Mouse (Mus musculus): ENCODE measurements around the gene Pdp2. TPM values are rescaled to one million over a fixed set of nuclear protein-coding genes. Genes with fewer than 3 reads are reported as not detected.
A peak's percentile ranks its signal among the peaks of the same experiment; 100 is the strongest.

Gene Pdp2
- polyA plus RNA-seq, 1 experiment from 2014 or later: 21.0 TPM

DNA sequence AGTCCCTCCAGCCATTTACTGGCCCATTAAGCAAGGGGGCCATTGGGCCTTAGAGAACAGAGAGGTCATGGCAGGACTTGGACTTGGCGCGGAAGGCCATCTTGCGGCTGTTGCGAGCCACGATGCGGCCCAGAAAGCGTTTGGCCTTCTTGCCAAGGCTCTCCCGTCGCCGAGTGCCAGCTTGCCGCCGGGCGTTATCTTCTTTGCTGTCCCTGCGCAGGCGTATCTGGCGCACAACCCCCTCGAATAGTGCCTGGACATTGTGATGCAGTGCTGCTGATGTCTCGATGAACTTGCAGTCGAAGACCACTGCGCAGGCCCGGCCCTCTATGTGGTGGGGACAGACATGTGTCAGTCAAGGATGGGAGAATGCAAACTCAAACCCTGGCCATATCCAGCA lies 37.2 kb downstream of the Pdp2 start:
- H3K36me3 ChIP-seq (ENCODE audit: control insufficient read depth, insufficient read depth, low read length): no peaks in the 10 kb centered on the region
- no peak overlapping the region for H3K4me3 ChIP-seq (ENCODE audit: low read depth, low read length)
- H3K27ac ChIP-seq (ENCODE audit: low read depth, low read length): no peak overlapping the region
- H3K4me2 ChIP-seq (ENCODE audit: low read depth, low read length): no peak overlapping the region
- peaks cover 5% of the 10 kb centered on the region; the same call in 1 of the 2 replicates for H3K4me1 ChIP-seq (ENCODE audit: control insufficient read depth, insufficient read depth, low read length)
- whole genome bisulfite sequencing: 96% methylated on average over 21 of the region's 21 CpGs
- H3K9me3 ChIP-seq (ENCODE audit: control insufficient read depth, low read length): no peaks in the 10 kb centered on the region
- no peak for ATAC-seq (ENCODE audit: low read depth)
- no peak overlapping the region for H3K9ac ChIP-seq (replicated peaks; ENCODE audit: low read depth, low read length)
- peaks cover 2% of the 10 kb centered on the region; the same call in 1 of the 2 replicates for H3K27me3 ChIP-seq (ENCODE audit: control insufficient read depth, insufficient read depth, low read length)

DNA sequence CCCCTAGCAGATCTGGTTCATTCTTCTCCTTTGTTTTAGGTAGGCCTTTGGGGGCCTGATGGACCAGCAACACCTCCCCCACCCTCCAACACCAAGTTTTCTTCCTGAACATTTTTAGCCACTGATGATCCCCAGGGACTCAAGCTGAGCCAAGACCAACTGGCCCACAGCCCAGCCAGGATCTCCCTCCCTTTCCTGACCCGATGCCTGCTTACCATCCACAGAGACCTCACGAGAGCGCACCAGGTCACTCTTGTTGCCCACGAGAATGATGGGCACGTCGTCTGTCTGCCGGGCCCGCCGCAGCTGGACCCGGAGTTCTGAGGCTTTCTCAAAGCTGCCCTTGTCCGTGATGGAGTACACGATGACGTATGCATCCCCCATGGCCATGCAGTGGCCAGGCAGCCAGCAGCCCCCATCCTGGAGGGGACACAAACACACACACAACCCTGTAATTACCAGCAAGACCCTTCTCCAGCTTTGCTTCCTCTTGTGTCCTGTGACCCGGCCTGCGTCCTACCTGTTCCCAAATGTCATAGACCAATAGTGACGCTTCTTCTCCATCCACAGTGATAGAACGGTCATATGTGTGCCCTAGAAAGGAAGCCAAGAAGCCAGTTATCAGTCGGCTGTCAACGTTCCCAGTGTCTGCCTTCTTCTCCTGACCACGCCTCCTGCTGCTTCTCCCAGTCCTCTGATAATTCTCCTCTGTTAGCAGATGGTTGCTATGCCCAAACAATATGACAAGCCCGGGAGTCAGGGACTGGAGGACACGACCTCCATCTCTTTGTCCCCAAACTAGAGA lies 38.3 kb downstream of the Pdp2 start:
- Histone ChIP-seq H3K4me1 (ENCODE audit: control insufficient read depth, insufficient read depth, low read length) (peaks cover 5% of the 10 kb centered on the region; the same call in 1 of the 2 replicates), H3K4me2 (ENCODE audit: low read depth, low read length) (no peak overlapping the region), H3K27ac (ENCODE audit: low read depth, low read length) (no peak overlapping the region), H3K9me3 (ENCODE audit: control insufficient read depth, low read length) (no peaks in the 10 kb centered on the region), H3K27me3 (ENCODE audit: control insufficient read depth, insufficient read depth, low read length) (peaks cover 2% of the 10 kb centered on the region; the same call in 1 of the 2 replicates), H3K36me3 (ENCODE audit: control insufficient read depth, insufficient read depth, low read length) (no peaks in the 10 kb centered on the region), H3K9ac (replicated peaks; ENCODE audit: low read depth, low read length) (no peak overlapping the region), H3K4me3 (ENCODE audit: low read depth, low read length) (no peak overlapping the region)
- no peak for ATAC-seq (ENCODE audit: low read depth)
- 79% methylated on average over 22 of the region's 22 CpGs for WGBS

DNA sequence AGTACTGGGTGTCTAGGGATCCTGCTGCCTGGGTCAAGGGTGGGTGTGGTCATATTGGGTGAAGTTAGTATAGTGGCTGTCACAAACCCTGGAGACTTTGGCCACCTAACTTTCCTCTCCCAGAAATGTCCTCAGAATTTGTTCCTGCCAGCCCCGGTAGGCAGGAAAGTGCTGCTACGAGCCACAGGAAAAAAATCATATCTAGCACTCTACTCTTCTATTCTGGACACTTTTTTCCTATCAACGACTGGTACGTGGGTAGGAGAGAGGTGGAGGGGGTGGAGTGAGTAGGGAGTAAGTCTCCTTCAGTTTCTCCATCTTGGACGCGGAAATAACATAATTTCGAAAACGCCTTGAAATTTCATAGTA lies 38.8 kb downstream of the Pdp2 start:
- peaks cover 5% of the 10 kb centered on the region; the same call in 1 of the 2 replicates for H3K4me1 ChIP-seq (ENCODE audit: control insufficient read depth, insufficient read depth, low read length)

DNA sequence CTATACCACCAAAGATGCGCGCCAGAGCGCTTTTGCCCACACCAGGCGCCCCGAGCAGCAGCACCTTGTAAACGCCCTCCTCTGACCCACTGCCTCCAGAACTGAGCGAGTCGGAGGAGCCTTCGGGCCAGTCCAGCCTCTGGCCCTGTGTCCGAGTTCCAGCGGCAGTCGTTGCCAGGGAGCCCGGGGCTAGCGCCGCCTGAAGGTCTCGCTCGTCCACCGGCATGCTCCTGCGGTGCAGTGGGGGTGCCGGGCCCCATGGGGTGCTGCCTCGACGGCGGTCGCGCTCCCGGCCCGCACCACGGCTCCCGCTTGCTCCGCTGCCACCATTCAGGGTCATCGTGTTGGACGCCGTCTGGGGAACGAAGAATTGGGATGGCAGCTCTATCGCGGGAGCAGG lies 39.3 kb downstream of the Pdp2 start:
- H3K36me3 ChIP-seq (ENCODE audit: control insufficient read depth, insufficient read depth, low read length): peaks cover 6% of the 10 kb centered on the region; the same call in 1 of the 2 replicates
- H3K27ac ChIP-seq (ENCODE audit: low read depth, low read length): no peak overlapping the region
- WGBS: under 1% methylated on average over 36 of the region's 36 CpGs
- H3K9ac ChIP-seq (replicated peaks; ENCODE audit: low read depth, low read length): no peak overlapping the region; the same call in 1 of the 2 replicates
- H3K4me1 ChIP-seq (ENCODE audit: control insufficient read depth, insufficient read depth, low read length): peaks cover 5% of the 10 kb centered on the region; the same call in 1 of the 2 replicates
- H3K4me2 ChIP-seq (ENCODE audit: low read depth, low read length): peak overlapping the region; percentile 51
- H3K4me3 ChIP-seq (ENCODE audit: low read depth, low read length): peak overlapping the region; percentile 29
- H3K9me3 ChIP-seq (ENCODE audit: control insufficient read depth, low read length): no peaks in the 10 kb centered on the region
- peak; percentile 36; the same call in 1 of the 2 replicates for ATAC-seq (ENCODE audit: low read depth)
- peaks cover 2% of the 10 kb centered on the region; the same call in 1 of the 2 replicates for H3K27me3 ChIP-seq (ENCODE audit: control insufficient read depth, insufficient read depth, low read length)

More for the DNA sequence above, 38.8 kb downstream of the Pdp2 start:
- Histone ChIP-seq H3K4me2 (ENCODE audit: low read depth, low read length) (no peak overlapping the region), H3K4me3 (ENCODE audit: low read depth, low read length) (no peak overlapping the region), H3K27me3 (ENCODE audit: control insufficient read depth, insufficient read depth, low read length) (peaks cover 2% of the 10 kb centered on the region; the same call in 1 of the 2 replicates), H3K27ac (ENCODE audit: low read depth, low read length) (no peak overlapping the region), H3K36me3 (ENCODE audit: control insufficient read depth, insufficient read depth, low read length) (peaks cover 3% of the 10 kb centered on the region; the same call in 1 of the 2 replicates), H3K9ac (replicated peaks; ENCODE audit: low read depth, low read length) (no peak overlapping the region), H3K9me3 (ENCODE audit: control insufficient read depth, low read length) (no peaks in the 10 kb centered on the region)
- ATAC-seq (ENCODE audit: low read depth): no peak
- WGBS: 49% methylated on average over 8 of the region's 8 CpGs

DNA sequence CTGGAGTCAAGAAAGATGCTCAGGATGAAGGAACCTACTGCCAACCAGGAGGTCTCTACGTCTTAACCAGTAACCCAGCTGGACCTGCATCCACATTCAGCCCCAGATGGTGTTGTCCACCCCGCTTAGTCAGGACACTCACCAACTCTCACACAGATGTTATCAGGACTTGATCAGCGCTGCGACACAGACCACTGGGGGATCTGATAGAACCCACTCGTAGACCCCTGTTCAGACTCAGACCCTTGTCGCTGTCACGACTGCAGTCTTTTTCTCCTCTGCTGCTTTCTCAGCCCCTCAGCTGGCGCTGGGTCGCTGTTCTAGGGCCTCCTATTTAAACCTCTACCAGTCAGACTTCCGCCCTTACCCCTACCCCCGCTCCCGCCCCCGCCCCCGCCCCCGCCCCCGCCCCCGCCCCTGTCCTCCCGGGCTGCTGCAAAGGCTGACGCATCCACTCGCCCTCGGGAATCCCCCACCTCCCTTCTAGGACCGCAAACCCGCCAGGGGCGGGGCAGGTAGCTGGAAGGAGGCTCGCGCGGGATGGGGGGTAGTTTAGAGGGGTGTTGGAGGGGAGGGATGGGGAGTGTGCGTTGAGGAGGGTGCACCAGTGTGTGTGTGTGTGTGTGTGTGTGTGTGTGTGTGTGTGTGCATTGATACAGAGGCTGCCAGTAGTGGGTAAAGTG lies 39.9 kb downstream of the Pdp2 start, which contains the start of gene Rrad:
TSS of gene Rrad (minus strand) at position 347 of the 683 bp plus-strand sequence.
- under 1% methylated on average over 28 of the region's 28 CpGs for WGBS
- H3K9me3 ChIP-seq (ENCODE audit: control insufficient read depth, low read length): no peaks in the 10 kb centered on the region
- H3K27me3 ChIP-seq (ENCODE audit: control insufficient read depth, insufficient read depth, low read length): peaks cover 2% of the 10 kb centered on the region; the same call in 1 of the 2 replicates
- peaks cover 6% of the 10 kb centered on the region; the same call in 1 of the 2 replicates for H3K36me3 ChIP-seq (ENCODE audit: control insufficient read depth, insufficient read depth, low read length)
- H3K27ac ChIP-seq (ENCODE audit: low read depth, low read length): no peak within 1 kb of the TSS
- peak within 1 kb of the TSS; percentile 39 for H3K9ac ChIP-seq (replicated peaks; ENCODE audit: low read depth, low read length)
- peak within 1 kb of the TSS; percentile 29 for H3K4me3 ChIP-seq (ENCODE audit: low read depth, low read length)
- H3K4me1 ChIP-seq (ENCODE audit: control insufficient read depth, insufficient read depth, low read length): peaks cover 5% of the 10 kb centered on the region; the same call in 1 of the 2 replicates
- ATAC-seq (ENCODE audit: low read depth): peak; percentile 59
- peak within 1 kb of the TSS; percentile 51 for H3K4me2 ChIP-seq (ENCODE audit: low read depth, low read length)

DNA sequence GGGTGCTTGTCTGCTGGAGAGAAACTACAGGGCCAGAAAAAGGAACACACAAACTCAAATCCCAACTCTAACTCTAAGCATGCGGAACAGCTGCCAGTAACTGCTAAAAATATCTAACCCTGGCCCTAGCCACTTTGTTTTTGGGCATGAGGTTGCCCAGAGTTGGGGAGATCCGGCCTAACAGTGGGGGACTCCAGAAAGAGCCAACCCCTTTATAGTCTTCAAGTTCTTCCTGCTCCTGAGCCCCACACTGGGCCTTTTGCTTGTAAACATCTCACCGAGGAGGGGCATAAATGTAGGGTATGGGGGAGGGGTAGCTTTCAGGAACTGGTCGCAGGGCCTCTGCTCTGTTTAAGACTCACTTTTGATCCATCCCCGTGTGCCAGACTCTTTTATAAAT lies 40.7 kb downstream of the Pdp2 start:
- Histone ChIP-seq H3K9ac (replicated peaks; ENCODE audit: low read depth, low read length) (no peak overlapping the region), H3K4me3 (ENCODE audit: low read depth, low read length) (no peak overlapping the region), H3K4me1 (ENCODE audit: control insufficient read depth, insufficient read depth, low read length) (peaks cover 5% of the 10 kb centered on the region; the same call in 1 of the 2 replicates), H3K4me2 (ENCODE audit: low read depth, low read length) (no peak overlapping the region), H3K27me3 (ENCODE audit: control insufficient read depth, insufficient read depth, low read length) (peaks cover 2% of the 10 kb centered on the region; the same call in 1 of the 2 replicates), H3K9me3 (ENCODE audit: control insufficient read depth, low read length) (no peaks in the 10 kb centered on the region), H3K36me3 (ENCODE audit: control insufficient read depth, insufficient read depth, low read length) (peaks cover 7% of the 10 kb centered on the region; the same call in 1 of the 2 replicates), H3K27ac (ENCODE audit: low read depth, low read length) (no peak overlapping the region)
- ATAC-seq (ENCODE audit: low read depth): 0 out of 2 replicates have a peak, but pooled peaks have one; percentile 2
- 21% methylated on average over 5 of the region's 5 CpGs for WGBS

DNA sequence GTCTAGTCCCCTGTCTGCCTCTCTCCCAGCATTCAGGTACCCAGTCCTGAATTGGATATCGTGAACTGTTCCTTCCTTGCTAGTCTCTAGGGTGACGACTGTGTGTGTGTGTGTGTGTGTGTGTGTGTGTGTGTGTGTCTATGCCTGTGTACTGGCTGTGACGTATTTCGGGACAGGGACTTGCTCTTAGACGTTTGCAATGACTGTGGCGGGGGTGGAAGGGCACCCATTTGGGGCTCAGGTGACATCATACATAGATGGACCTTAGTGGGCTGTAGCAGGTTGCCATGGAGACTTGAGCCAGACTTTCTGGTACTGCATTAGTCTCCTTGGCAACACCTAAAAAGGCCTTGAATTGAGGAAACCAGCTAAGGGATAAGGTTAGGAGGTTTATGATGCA lies 41.2 kb downstream of the Pdp2 start:
- 51% methylated on average over 6 of the region's 6 CpGs for WGBS
- Histone ChIP-seq H3K36me3 (ENCODE audit: control insufficient read depth, insufficient read depth, low read length) (peaks cover 10% of the 10 kb centered on the region; the same call in 1 of the 2 replicates), H3K4me2 (ENCODE audit: low read depth, low read length) (no peak overlapping the region), H3K4me1 (ENCODE audit: control insufficient read depth, insufficient read depth, low read length) (peaks cover 5% of the 10 kb centered on the region; the same call in 1 of the 2 replicates), H3K9me3 (ENCODE audit: control insufficient read depth, low read length) (no peaks in the 10 kb centered on the region), H3K27me3 (ENCODE audit: control insufficient read depth, insufficient read depth, low read length) (peaks cover 2% of the 10 kb centered on the region; the same call in 1 of the 2 replicates), H3K9ac (replicated peaks; ENCODE audit: low read depth, low read length) (no peak overlapping the region), H3K4me3 (ENCODE audit: low read depth, low read length) (no peak overlapping the region), H3K27ac (ENCODE audit: low read depth, low read length) (no peak overlapping the region)
- peak; percentile 9; the same call in 1 of the 2 replicates for ATAC-seq (ENCODE audit: low read depth)

DNA sequence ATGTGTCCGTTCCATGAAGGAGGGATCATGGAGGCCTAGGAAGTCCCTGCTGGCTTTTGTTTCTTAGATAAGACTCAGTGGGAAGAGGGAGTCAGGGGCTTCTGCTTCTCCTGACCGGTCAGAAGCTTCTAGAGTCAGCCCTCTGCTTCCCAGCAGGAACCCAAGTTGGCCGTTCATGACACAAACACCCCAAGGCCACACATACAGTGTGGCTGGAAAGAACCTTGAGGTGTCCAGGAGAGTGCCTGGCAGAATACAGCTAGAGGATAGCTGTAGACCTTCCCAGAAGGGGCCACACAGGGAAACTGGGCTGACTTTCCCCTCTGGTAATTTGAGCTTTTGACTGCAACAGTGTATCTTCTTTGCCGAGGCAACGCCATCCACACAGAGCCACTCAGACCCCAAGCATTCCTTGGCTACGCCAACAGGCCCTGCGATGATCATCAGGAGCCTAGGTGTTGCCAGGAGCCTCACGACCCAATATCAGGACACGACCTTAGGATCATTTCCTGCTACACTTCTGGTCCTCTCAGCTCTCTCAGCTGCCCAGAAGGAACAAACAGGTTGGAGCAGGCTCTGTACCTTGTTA lies 42.0 kb downstream of the Pdp2 start:
- ATAC-seq (ENCODE audit: low read depth): no peak
- Histone ChIP-seq H3K27ac (ENCODE audit: low read depth, low read length) (no peak overlapping the region), H3K4me3 (ENCODE audit: low read depth, low read length) (no peak overlapping the region), H3K9ac (replicated peaks; ENCODE audit: low read depth, low read length) (no peak overlapping the region), H3K36me3 (ENCODE audit: control insufficient read depth, insufficient read depth, low read length) (peaks cover 10% of the 10 kb centered on the region; the same call in 1 of the 2 replicates), H3K4me2 (ENCODE audit: low read depth, low read length) (no peak overlapping the region), H3K4me1 (ENCODE audit: control insufficient read depth, insufficient read depth, low read length) (peaks cover 5% of the 10 kb centered on the region; the same call in 1 of the 2 replicates), H3K9me3 (ENCODE audit: control insufficient read depth, low read length) (no peaks in the 10 kb centered on the region), H3K27me3 (ENCODE audit: control insufficient read depth, insufficient read depth, low read length) (peaks cover 2% of the 10 kb centered on the region; the same call in 1 of the 2 replicates)
- WGBS: 61% methylated on average over 9 of the region's 9 CpGs
